Mouse (Mus musculus) bone marrow macrophage, adult 2 months (primary cell): Measurements from ENCODE around the gene Zfp74.

Experiments used
- CTCF ChIP-seq: IDR thresholded peaks from 2 replicates; pipeline ENCODE4 v1.5.1; 2012; ENCODE audit warnings: low read depth, mild to moderate bottlenecking, low read length, moderate library complexity
- POLR2A ChIP-seq: IDR thresholded peaks from 2 replicates; pipeline ENCODE4 v1.6.1; 2012; ENCODE audit warnings: mild to moderate bottlenecking, low read depth, low read length, borderline replicate concordance

GRCm38 (mm10) chr7:29953513-29954401 lies at the start of gene Zfp74:
- TF ChIP-seq CTCF (no peak), POLR2A (no peak)
